Mouse (Mus musculus) heart, embryonic 12.5 days (tissue): ENCODE results near the gene Myh9. TPM values are rescaled to one million over a fixed set of nuclear protein-coding genes. Genes with fewer than 3 reads are reported as not detected.

Experiments
- ATAC-seq: fragments of 200-750 bp; cut with Nextera tagmentation; 2 replicates; pipeline ENCODE4 v1.8.0; 2017; ENCODE audit warnings: moderate TSS enrichment, moderate library complexity; ENCODE audit not compliant: insufficient number of reproducible peaks, low FRiP score
- H3K27ac ChIP-seq: fragments of 300-500 bp; sonication (generic); 2 replicates; pipeline ENCODE4 v1.5.1; 2016; ENCODE audit warnings: mild to moderate bottlenecking, moderate library complexity; ENCODE audit not compliant: poor library complexity, severe bottlenecking
- H3K27me3 ChIP-seq: fragments of 300-500 bp; sonication (generic); replicated peaks from 2 replicates; pipeline ENCODE4 v1.6.1; 2016; ENCODE audit warnings: mild to moderate bottlenecking, moderate library complexity
- H3K36me3 ChIP-seq: fragments of 300-500 bp; sonication (generic); 2 replicates; pipeline ENCODE4 v1.6.1; 2016; ENCODE audit warnings: mild to moderate bottlenecking, moderate library complexity
- H3K4me1 ChIP-seq: fragments of 300-500 bp; sonication (generic); replicated peaks from 2 replicates; pipeline ENCODE4 v1.6.1; 2016; ENCODE audit warnings: mild to moderate bottlenecking
- H3K4me2 ChIP-seq: fragments of 300-500 bp; sonication (generic); 2 replicates; pipeline ENCODE4 v1.6.1; 2016; ENCODE audit warnings: mild to moderate bottlenecking, moderate library complexity
- H3K4me3 ChIP-seq: fragments of 300-500 bp; sonication (generic); 2 replicates; pipeline ENCODE4 v1.5.1; 2016; ENCODE audit warnings: mild to moderate bottlenecking
- H3K9ac ChIP-seq: fragments of 300-500 bp; sonication (generic); 2 replicates; pipeline ENCODE4 v1.6.1; 2016; ENCODE audit warnings: mild to moderate bottlenecking, moderate library complexity
- H3K9me3 ChIP-seq: fragments of 300-500 bp; sonication (generic); replicated peaks from 2 replicates; pipeline ENCODE4 v1.6.1; 2016; ENCODE audit warnings: mild to moderate bottlenecking, moderate library complexity
- WGBS: fragments of 180-500 bp; shearing (Covaris S2); methylation state at CpG from one replicate; pipeline ENCODE4 v1.1.7; 2016; 5-methylcytosine and 5-hydroxymethylcytosine counted together
- polyA plus RNA-seq: library from polyadenylated mRNA; unstranded; fragments of >200 nt; fragmentation: Nextera tagmentation; extraction: Ambion mirVana; gene quantifications from 2 replicates; pipeline ENCODE4 v1.2.1, GENCODE M21; 2016

Gene Myh9
- polyA plus RNA-seq, 1 experiment from 2014 or later, result 42.0 TPM

- H3K27me3 ChIP-seq, result no peaks in the 10 kb centered on the region
- H3K4me1 ChIP-seq, result peaks cover 86% of the 10 kb centered on the region
- H3K36me3 ChIP-seq, result peaks cover 27% of the 10 kb centered on the region
- WGBS, result 83% methylated on average over 6 of the region's 6 CpGs
- no peak overlapping the region for H3K4me3 ChIP-seq
- no peaks in the 10 kb centered on the region for H3K9me3 ChIP-seq
- no peak overlapping the region for H3K9ac ChIP-seq
- no peak overlapping the region for H3K4me2 ChIP-seq
- H3K27ac ChIP-seq, result peak overlapping the region; percentile 60
- ATAC-seq, result no peak
Observed at GRCm38 (mm10) chr15:77833731-77834130, 8.2 kb downstream of the Myh9 start.

- Histone ChIP-seq H3K9me3 (no peaks in the 10 kb centered on the region), H3K4me3 (no peak overlapping the region), H3K9ac (no peak overlapping the region), H3K27ac (no peak overlapping the region), H3K36me3 (peaks cover 33% of the 10 kb centered on the region), H3K4me2 (no peak overlapping the region), H3K4me1 (peaks cover 86% of the 10 kb centered on the region), H3K27me3 (no peaks in the 10 kb centered on the region)
- ATAC-seq, result no peak
Observed at GRCm38 (mm10) chr15:77833083-77833482, 8.9 kb downstream of the Myh9 start.

GRCm38 (mm10) chr15:77832458-77832904, 9.5 kb downstream of the Myh9 start:
- Histone ChIP-seq H3K9me3 (no peaks in the 10 kb centered on the region), H3K4me1 (peaks cover 86% of the 10 kb centered on the region), H3K9ac (no peak overlapping the region), H3K36me3 (peaks cover 33% of the 10 kb centered on the region), H3K4me2 (no peak overlapping the region), H3K27ac (no peak overlapping the region; the same call in 1 of the 2 replicates), H3K4me3 (no peak overlapping the region), H3K27me3 (no peaks in the 10 kb centered on the region)
- 71% methylated on average over 7 of the region's 7 CpGs for WGBS
- ATAC-seq, result no peak

GRCm38 (mm10) chr15:77831754-77832457, 10.1 kb downstream of the Myh9 start:
- Histone ChIP-seq H3K4me2 (no peak overlapping the region), H3K4me3 (no peak overlapping the region), H3K4me1 (peaks cover 86% of the 10 kb centered on the region), H3K9me3 (no peaks in the 10 kb centered on the region), H3K27ac (0 out of 2 replicates have a peak overlapping the region, but pooled peaks have one; percentile 5), H3K27me3 (no peaks in the 10 kb centered on the region), H3K36me3 (peaks cover 33% of the 10 kb centered on the region), H3K9ac (no peak overlapping the region)
- ATAC-seq, result no peak
- WGBS, result 83% methylated on average over 8 of the region's 8 CpGs

GRCm38 (mm10) chr15:77831138-77831579, 10.8 kb downstream of the Myh9 start:
- Histone ChIP-seq H3K9me3 (no peaks in the 10 kb centered on the region), H3K36me3 (peaks cover 33% of the 10 kb centered on the region), H3K4me1 (peaks cover 84% of the 10 kb centered on the region), H3K27me3 (no peaks in the 10 kb centered on the region), H3K27ac (no peak overlapping the region), H3K9ac (no peak overlapping the region), H3K4me2 (no peak overlapping the region), H3K4me3 (no peak overlapping the region)
- 76% methylated on average over 2 of the region's 2 CpGs for WGBS
- no peak for ATAC-seq

GRCm38 (mm10) chr15:77830481-77831137, 11.4 kb downstream of the Myh9 start:
- Histone ChIP-seq H3K36me3 (peaks cover 33% of the 10 kb centered on the region), H3K4me3 (no peak overlapping the region), H3K4me1 (peaks cover 84% of the 10 kb centered on the region), H3K27ac (no peak overlapping the region), H3K9me3 (no peaks in the 10 kb centered on the region), H3K27me3 (no peaks in the 10 kb centered on the region), H3K4me2 (no peak overlapping the region), H3K9ac (no peak overlapping the region)
- WGBS, result 82% methylated on average over 5 of the region's 5 CpGs
- no peak for ATAC-seq

- H3K36me3 ChIP-seq, result peaks cover 33% of the 10 kb centered on the region
- H3K9ac ChIP-seq, result no peak overlapping the region
- H3K27me3 ChIP-seq, result no peaks in the 10 kb centered on the region
- H3K9me3 ChIP-seq, result no peaks in the 10 kb centered on the region
- ATAC-seq, result no peak
- no peak overlapping the region for H3K4me3 ChIP-seq
- 82% methylated on average over 2 of the region's 2 CpGs for WGBS
- no peak overlapping the region; the same call in 1 of the 2 replicates for H3K27ac ChIP-seq
- no peak overlapping the region for H3K4me2 ChIP-seq
- H3K4me1 ChIP-seq, result peaks cover 83% of the 10 kb centered on the region
Observed at GRCm38 (mm10) chr15:77829542-77829941, 12.4 kb downstream of the Myh9 start.

- Histone ChIP-seq H3K36me3 (peaks cover 33% of the 10 kb centered on the region), H3K4me3 (no peak overlapping the region), H3K27me3 (no peaks in the 10 kb centered on the region), H3K9ac (no peak overlapping the region), H3K9me3 (no peaks in the 10 kb centered on the region), H3K27ac (no peak overlapping the region), H3K4me2 (no peak overlapping the region), H3K4me1 (peaks cover 83% of the 10 kb centered on the region)
- 95% methylated on average over 6 of the region's 6 CpGs for WGBS
- no peak for ATAC-seq
Observed at GRCm38 (mm10) chr15:77828910-77829309, 13.1 kb downstream of the Myh9 start.

GRCm38 (mm10) chr15:77828242-77828641, 13.7 kb downstream of the Myh9 start:
- 85% methylated on average over 12 of the region's 12 CpGs for WGBS
- H3K4me1 ChIP-seq, result peaks cover 83% of the 10 kb centered on the region
- no peaks in the 10 kb centered on the region for H3K9me3 ChIP-seq
- H3K4me2 ChIP-seq, result 0 out of 2 replicates have a peak overlapping the region, but pooled peaks have one; percentile 11
- H3K9ac ChIP-seq, result peak overlapping the region; percentile 67; the same call in 1 of the 2 replicates
- no peaks in the 10 kb centered on the region for H3K27me3 ChIP-seq
- peak overlapping the region; percentile 78 for H3K27ac ChIP-seq
- H3K36me3 ChIP-seq, result peaks cover 33% of the 10 kb centered on the region
- no peak for ATAC-seq
- H3K4me3 ChIP-seq, result no peak overlapping the region

- peak overlapping the region; percentile 67 for H3K9ac ChIP-seq
- ATAC-seq, result no peak
Observed at GRCm38 (mm10) chr15:77827794-77828193, 14.2 kb downstream of the Myh9 start.

GRCm38 (mm10) chr15:77827379-77827778, 14.6 kb downstream of the Myh9 start:
- H3K9me3 ChIP-seq, result no peaks in the 10 kb centered on the region
- H3K9ac ChIP-seq, result peak overlapping the region; percentile 67
- peak overlapping the region; percentile 11 for H3K4me2 ChIP-seq
- WGBS, result 24% methylated on average over 7 of the region's 7 CpGs
- peak overlapping the region; percentile 78 for H3K27ac ChIP-seq
- ATAC-seq, result no peak
- peaks cover 84% of the 10 kb centered on the region for H3K4me1 ChIP-seq
- no peaks in the 10 kb centered on the region for H3K27me3 ChIP-seq
- no peak overlapping the region for H3K4me3 ChIP-seq
- peaks cover 29% of the 10 kb centered on the region for H3K36me3 ChIP-seq

More at GRCm38 (mm10) chr15:77827794-77828193, 14.2 kb downstream of the Myh9 start:
- no peaks in the 10 kb centered on the region for H3K9me3 ChIP-seq
- no peaks in the 10 kb centered on the region for H3K27me3 ChIP-seq
- no peak overlapping the region for H3K4me3 ChIP-seq
- peak overlapping the region; percentile 11 for H3K4me2 ChIP-seq
- 17% methylated on average over 6 of the region's 6 CpGs for WGBS
- H3K36me3 ChIP-seq, result peaks cover 33% of the 10 kb centered on the region
- H3K4me1 ChIP-seq, result peaks cover 84% of the 10 kb centered on the region
- peak overlapping the region; percentile 78 for H3K27ac ChIP-seq
